ENCODE assay signal across 14 mouse cellular contexts in the genomic region with DNA sequence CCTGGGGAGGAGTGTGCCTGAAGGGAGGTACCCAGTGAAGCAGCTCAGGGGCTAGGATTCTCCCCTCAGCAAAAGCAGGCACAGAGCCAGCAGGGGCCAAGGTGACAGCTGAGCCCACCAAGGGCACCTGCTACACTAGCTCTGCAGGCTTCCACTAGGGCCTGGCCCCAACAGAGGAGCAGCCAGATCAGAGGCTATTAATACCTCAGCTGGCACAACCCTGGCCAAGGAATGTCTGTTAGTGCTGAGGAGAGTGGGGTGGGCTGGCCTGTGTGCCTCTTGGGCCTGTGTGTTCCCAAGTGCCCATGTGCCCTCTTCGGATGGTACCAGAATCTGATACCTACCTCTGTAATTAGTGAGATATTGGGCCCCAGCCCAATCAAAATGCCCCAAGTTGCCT. TPM values are rescaled to one million over a fixed set of nuclear protein-coding genes. Genes with fewer than 3 reads are reported as not detected.
DNase-seq lines count a peak whose midpoint lies in the region; ATAC-seq and TF ChIP-seq lines count a peak whose summit lies in the region.
"Had no signal": no experiment of that assay in that cellular context is flagged by ENCODE, and none has a peak within 500 bp of the region (broad histone marks: within the 10 kb centered on the region; RNA-seq: fewer than 3 reads in every experiment).

No protein-coding gene starts in this region.

- H3K9me3 ChIP-seq in neural tube, embryonic 14.5 days (ENCODE audit: control insufficient read depth, low read length), result no peaks in the 10 kb centered on the region
- no peaks in the 10 kb centered on the region for H3K9me3 ChIP-seq in heart, embryonic 14.5 days (ENCODE audit: control insufficient read depth, low read length)
- H3K9me3 ChIP-seq: embryonic facial prominence, embryonic 12.5 days; midbrain, embryonic 13.5 days had no signal

- DNase-seq in cerebellum, postnatal 10 days, result peak; percentile 49 to 55
- no peak for DNase-seq in cerebellum, adult 8-10 months
- no peak for DNase-seq in neural tube, embryonic 10.5 days (ENCODE audit: extremely low spot score, low spot score)
- DNase-seq in left cerebral cortex, postnatal 36 days (ENCODE audit: low spot score in 2 of 2), result no peak
- DNase-seq in retina, postnatal 1 day, result no peak
- DNase-seq: kidney, adult 18-20 months had no signal

- peaks cover 35% of the 10 kb centered on the region for H3K36me3 ChIP-seq in neural tube, embryonic 14.5 days (ENCODE audit: control insufficient read depth, insufficient read depth, low read length)
- peaks cover 58% of the 10 kb centered on the region for H3K36me3 ChIP-seq in heart, embryonic 14.5 days (ENCODE audit: control insufficient read depth, insufficient read depth, low read length)
- H3K36me3 ChIP-seq in myocyte (ENCODE audit: control insufficient read depth, insufficient read depth), result no peaks in the 10 kb centered on the region

- no peak overlapping the region for H3K4me2 ChIP-seq in neural tube, embryonic 14.5 days (ENCODE audit: low read depth, low read length)
- H3K4me2 ChIP-seq in heart, embryonic 14.5 days (ENCODE audit: low read length), result peak overlapping the region; percentile 44
- no peak overlapping the region for H3K4me2 ChIP-seq in myocyte (ENCODE audit: low read depth)
- H3K4me2 ChIP-seq: embryonic facial prominence, embryonic 12.5 days; midbrain, embryonic 13.5 days had no signal

- no peak overlapping the region for H3K9ac ChIP-seq in neural tube, embryonic 14.5 days (replicated peaks; ENCODE audit: low read depth, low read length)
- peak overlapping the region; percentile 62 for H3K9ac ChIP-seq in heart, embryonic 14.5 days (ENCODE audit: low read length)
- H3K9ac ChIP-seq: embryonic facial prominence, embryonic 12.5 days; midbrain, embryonic 13.5 days had no signal

- H3ac ChIP-seq in myocyte (ENCODE audit: control insufficient read depth, insufficient read length), result no peak overlapping the region

- ATAC-seq in neural tube, embryonic 14.5 days (ENCODE audit: low read depth), result peak; percentile 35; the same call in 1 of the 2 replicates
- peak; percentile 88 for ATAC-seq in heart, embryonic 14.5 days (ENCODE audit: insufficient number of reproducible peaks, insufficient read depth, low FRiP score, low read depth)
- ATAC-seq: forebrain, embryonic 14.5 days; lung, postnatal 0 days; midbrain, embryonic 13.5 days had no signal

- 62% methylated on average over 1 of the region's 1 CpGs for WGBS in neural tube, embryonic 14.5 days
- WGBS in heart, embryonic 14.5 days, result 47% methylated on average over 1 of the region's 1 CpGs

- intact Hi-C loops in left cerebral cortex, postnatal 36 days (cut with DNase I), result no loop called here

- no peak overlapping the region for H3K4me3 ChIP-seq in neural tube, embryonic 14.5 days (ENCODE audit: low read depth, low read length)
- H3K4me3 ChIP-seq in heart, embryonic 14.5 days (ENCODE audit: control insufficient read depth in 1 of 2, insufficient read depth in 1 of 2, low read depth in 1 of 2, low read length in 2 of 2), result no peak overlapping the region; a peak in 1 of 4 replicates
- no peak overlapping the region for H3K4me3 ChIP-seq in myocyte
- H3K4me3 ChIP-seq: embryonic facial prominence, embryonic 12.5 days; midbrain, embryonic 13.5 days had no signal

- peaks cover 39% of the 10 kb centered on the region for H3K79me2 ChIP-seq in myocyte (ENCODE audit: control insufficient read depth, insufficient read depth)

- H3K27ac ChIP-seq in neural tube, embryonic 14.5 days (ENCODE audit: low read depth, low read length), result peak overlapping the region; percentile 5; the same call in 1 of the 2 replicates
- peak overlapping the region; percentile 95 to 98 for H3K27ac ChIP-seq in heart, embryonic 14.5 days (replicated peaks in 1 of 2; ENCODE audit: control insufficient read depth in 1 of 2, insufficient read depth in 1 of 2, low read depth in 2 of 2, low read length in 2 of 2)
- H3K27ac ChIP-seq: embryonic facial prominence, embryonic 12.5 days; midbrain, embryonic 13.5 days; stomach, postnatal 0 days had no signal

- no peaks in the 10 kb centered on the region for H3K27me3 ChIP-seq in neural tube, embryonic 14.5 days (ENCODE audit: control insufficient read depth, insufficient read depth, low read length)
- H3K27me3 ChIP-seq in heart, embryonic 14.5 days (ENCODE audit: control insufficient read depth, insufficient read depth, low read length), result no peaks in the 10 kb centered on the region
- no peaks in the 10 kb centered on the region for H3K27me3 ChIP-seq in myocyte (ENCODE audit: control insufficient read depth, insufficient read depth, insufficient read length)
- H3K27me3 ChIP-seq: embryonic facial prominence, embryonic 12.5 days; midbrain, embryonic 13.5 days had no signal

- no peaks in the 10 kb centered on the region for H3K4me1 ChIP-seq in neural tube, embryonic 14.5 days (ENCODE audit: control insufficient read depth, insufficient read depth, low read length)
- peaks cover 35 to 54% of the 10 kb centered on the region in 2 experiments for H3K4me1 ChIP-seq in heart, embryonic 14.5 days (ENCODE audit: control insufficient read depth in 2 of 2, insufficient read depth in 2 of 2, low read length in 2 of 2)

- no peak for TF ChIP-seq POLR2A in myocyte (IDR thresholded peaks at IDR 0.05; ENCODE audit: insufficient read length, low read depth)

TF ChIP-seq in myocyte, 11 proteins besides CTCF, POLR2A, EP300 and RAD21:
- TF ChIP-seq USF1 (IDR thresholded peaks at IDR 0.05; ENCODE audit: low read depth), result no peak
- TF ChIP-seq MYOG (IDR thresholded peaks at IDR 0.05; ENCODE audit: control insufficient read depth in 1 of 3, insufficient read depth in 1 of 3, insufficient read length in 2 of 3, low read depth in 2 of 3), result peak; percentile 44 to 98 (median 89)
- TF ChIP-seq TCF12 (IDR thresholded peaks at IDR 0.05; ENCODE audit: insufficient read depth, poor library complexity, severe bottlenecking), result peak; percentile 18
- peak; percentile 72 for TF ChIP-seq TCF3 (IDR thresholded peaks at IDR 0.05; ENCODE audit: insufficient read length, low read depth)
- TF ChIP-seq REST (IDR thresholded peaks at IDR 0.05; ENCODE audit: insufficient read depth, insufficient read length), result no peak
- TF ChIP-seq MYOD1 (IDR thresholded peaks at IDR 0.05; ENCODE audit: control insufficient read depth in 1 of 3, insufficient read length in 2 of 3, low read depth in 2 of 3), result peak; percentile 10 to 95 (median 85)

RNA-seq across cellular contexts. Expression of gene Prkaca, which starts 7.5 kb away (rescaled TPM):
- polyA plus RNA-seq in neural tube, embryonic 14.5 days (2014; fragmentation: Nextera tagmentation; extraction: Ambion mirVana), result 175 and 181 TPM in 2 replicates
- polyA plus RNA-seq in heart, embryonic 14.5 days (2014; fragmentation: Nextera tagmentation; extraction: Ambion mirVana), result 160 and 211 TPM in 2 replicates
- polyA plus RNA-seq in myocyte (2012; fragmentation: generic; extraction: Trizol), result 181 TPM
- total RNA-seq in left cerebral cortex, postnatal 36 days (2021), result 100 to 1,000 TPM; 243 to 267 TPM

RNA-seq across cellular contexts. Expression of gene Samd1, which starts 17.2 kb away (rescaled TPM):
- 13.6 and 14.8 TPM in 2 replicates for polyA plus RNA-seq in neural tube, embryonic 14.5 days (2014; fragmentation: Nextera tagmentation; extraction: Ambion mirVana)
- 7.3 and 8.5 TPM in 2 replicates for polyA plus RNA-seq in heart, embryonic 14.5 days (2014; fragmentation: Nextera tagmentation; extraction: Ambion mirVana)
- polyA plus RNA-seq in myocyte (2012; fragmentation: generic; extraction: Trizol), result 30.6 TPM
- total RNA-seq in left cerebral cortex, postnatal 36 days (2021), result 10 to 100 TPM; 41.5 to 46.6 TPM

RNA-seq across cellular contexts. Expression of gene 1700067K01Rik, which starts 21.1 kb away (rescaled TPM):
- 0.86 and 0.95 TPM in 2 replicates for polyA plus RNA-seq in neural tube, embryonic 14.5 days (2014; fragmentation: Nextera tagmentation; extraction: Ambion mirVana)
- polyA plus RNA-seq in heart, embryonic 14.5 days (2014; fragmentation: Nextera tagmentation; extraction: Ambion mirVana), result 0.69 and 0.80 TPM in 2 replicates
- 0.29 TPM for polyA plus RNA-seq in myocyte (2012; fragmentation: generic; extraction: Trizol)
- total RNA-seq in left cerebral cortex, postnatal 36 days (2021), result under 1 TPM in 1 of 2 experiments, not detected in 1; 0.59 TPM

RNA-seq across cellular contexts. Expression of gene Asf1b, which starts 24.9 kb away (rescaled TPM):
- 5.1 and 7.6 TPM in 2 replicates for polyA plus RNA-seq in neural tube, embryonic 14.5 days (2014; fragmentation: Nextera tagmentation; extraction: Ambion mirVana)
- 57.2 and 60.7 TPM in 2 replicates for polyA plus RNA-seq in heart, embryonic 14.5 days (2014; fragmentation: Nextera tagmentation; extraction: Ambion mirVana)
- 36.8 TPM for polyA plus RNA-seq in myocyte (2012; fragmentation: generic; extraction: Trizol)
- under 1 TPM; 0.39 to 0.48 TPM for total RNA-seq in left cerebral cortex, postnatal 36 days (2021)

RNA-seq across cellular contexts. Expression of gene Gm10644, which starts 25.2 kb away (rescaled TPM):
- polyA plus RNA-seq in neural tube, embryonic 14.5 days (2014; fragmentation: Nextera tagmentation; extraction: Ambion mirVana), result 0.82 and 1.1 TPM in 2 replicates
- 0.51 and 0.66 TPM in 2 replicates for polyA plus RNA-seq in heart, embryonic 14.5 days (2014; fragmentation: Nextera tagmentation; extraction: Ambion mirVana)
- polyA plus RNA-seq in myocyte (2012; fragmentation: generic; extraction: Trizol), result 0.11 TPM
- total RNA-seq in left cerebral cortex, postnatal 36 days (2021), result under 1 TPM; 0.25 to 0.54 TPM

Comparison
In these comparisons a context has a peak if more than half of its experiments do, and no peak if none do; other contexts are left out.
1. DNase-seq: peak in cerebellum, postnatal 10 days (2 of 2); none in cerebellum, adult 8-10 months (single experiment), neural tube, embryonic 10.5 days (single experiment), left cerebral cortex, postnatal 36 days (0 of 2) and retina, postnatal 1 day (single experiment).